Mouse (Mus musculus): ENCODE measurements around the gene Bag5. TPM values are rescaled to one million over a fixed set of nuclear protein-coding genes. Genes with fewer than 3 reads are reported as not detected.

Gene Bag5
- polyA plus RNA-seq, 1 experiment: 52.7 TPM

DNA sequence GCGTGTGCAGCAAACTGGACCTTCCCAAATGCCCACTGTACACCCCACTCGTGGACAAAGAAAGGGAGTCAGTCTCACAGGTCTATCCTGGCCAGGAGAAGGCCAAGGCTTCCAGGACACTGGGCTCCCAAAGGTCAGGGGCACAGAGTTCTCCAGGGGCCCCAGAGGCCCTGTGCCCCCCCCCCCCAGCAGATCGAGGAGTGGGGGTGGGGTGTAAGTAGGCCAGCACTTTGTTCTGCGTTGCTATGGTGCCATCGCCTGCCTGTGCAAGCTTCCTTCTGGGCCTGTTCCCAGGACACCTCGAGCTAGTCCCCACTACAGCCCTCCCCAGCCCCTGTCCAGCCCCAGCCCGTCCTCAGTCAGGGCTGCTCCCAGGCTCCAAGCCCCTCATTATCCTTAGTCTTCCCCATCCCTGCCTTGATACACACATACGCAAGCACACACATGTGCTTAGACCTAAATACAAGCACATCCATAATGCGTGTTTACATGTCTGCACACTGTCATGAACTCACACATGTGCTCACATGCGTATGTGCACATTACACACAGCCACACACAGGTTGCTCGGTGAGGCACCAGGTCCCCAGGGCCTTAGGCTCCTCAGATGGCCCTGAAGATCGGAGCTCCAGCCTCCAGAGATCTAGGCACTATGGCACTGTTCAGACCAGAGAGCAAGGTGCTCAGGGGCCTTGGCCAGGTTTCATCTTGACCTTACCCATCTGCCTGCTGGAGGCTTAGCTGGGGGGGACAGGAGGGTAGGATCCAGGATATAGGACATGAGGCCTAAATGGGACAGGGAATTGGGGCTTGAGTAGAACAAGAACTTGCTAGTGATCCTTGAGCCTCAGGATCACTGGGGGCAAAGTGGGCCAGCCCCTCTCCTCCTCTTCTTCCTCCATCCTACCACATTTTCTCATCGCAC, 17.9 kb downstream of the Bag5 start:
- peak; percentile 50 to 63 for DNase-seq
- Histone ChIP-seq H3K27me3 (ENCODE audit: control insufficient read depth, insufficient read depth, low read length) (no peaks in the 10 kb centered on the region), H3K4me1 (ENCODE audit: control insufficient read depth, insufficient read depth, low read length) (peaks cover 52% of the 10 kb centered on the region), H3K4me3 (replicated peaks; ENCODE audit: insufficient read depth, low read depth, low read length) (no peak overlapping the region), H3K27ac (ENCODE audit: insufficient read depth, low read length) (peak overlapping the region; percentile 52)
- 56% methylated on average over 13 of the region's 13 CpGs for WGBS
- no peak for TF ChIP-seq POLR2A (IDR thresholded peaks at IDR 0.05; ENCODE audit: borderline replicate concordance, insufficient read depth, low read length)
- TF ChIP-seq CTCF (IDR thresholded peaks at IDR 0.05; ENCODE audit: borderline replicate concordance, insufficient read depth, low read depth, low read length): no peak

DNA sequence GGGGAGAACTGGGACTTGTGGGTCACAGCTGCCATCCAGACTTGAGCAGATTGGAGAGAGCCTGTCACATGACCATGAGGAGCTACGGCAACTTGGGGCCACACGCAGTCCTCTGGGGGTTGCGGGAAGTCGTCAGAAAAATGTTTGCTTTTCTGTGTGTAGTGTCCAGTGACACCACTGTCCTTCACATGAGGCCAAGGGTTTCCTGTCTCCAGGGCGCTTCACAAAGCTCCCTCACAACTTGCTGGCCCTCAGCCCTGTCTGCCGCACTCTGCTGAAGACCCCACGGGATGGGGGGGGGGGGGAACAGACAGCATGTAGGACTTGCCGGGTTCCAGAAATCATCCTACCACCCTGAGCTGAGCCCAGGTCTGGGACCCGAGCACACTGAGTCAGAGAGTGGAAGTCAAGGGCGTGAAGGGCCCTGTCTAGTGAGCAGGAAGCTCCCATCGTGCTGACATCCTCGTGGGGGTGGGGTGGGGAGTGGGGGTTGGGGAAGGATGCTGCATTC, 18.7 kb downstream of the Bag5 start:
- no peak overlapping the region for H3K4me3 ChIP-seq (replicated peaks; ENCODE audit: insufficient read depth, low read depth, low read length)
- no peaks in the 10 kb centered on the region for H3K27me3 ChIP-seq (ENCODE audit: control insufficient read depth, insufficient read depth, low read length)
- peaks cover 54% of the 10 kb centered on the region for H3K4me1 ChIP-seq (ENCODE audit: control insufficient read depth, insufficient read depth, low read length)
- no peak for TF ChIP-seq POLR2A (IDR thresholded peaks at IDR 0.05; ENCODE audit: borderline replicate concordance, insufficient read depth, low read length)
- TF ChIP-seq CTCF (IDR thresholded peaks at IDR 0.05; ENCODE audit: borderline replicate concordance, insufficient read depth, low read depth, low read length): no peak
- WGBS: 27% methylated on average over 12 of the region's 12 CpGs
- H3K27ac ChIP-seq (ENCODE audit: insufficient read depth, low read length): peak overlapping the region; percentile 57; the same call in 1 of the 2 replicates
- DNase-seq: no peak

DNA sequence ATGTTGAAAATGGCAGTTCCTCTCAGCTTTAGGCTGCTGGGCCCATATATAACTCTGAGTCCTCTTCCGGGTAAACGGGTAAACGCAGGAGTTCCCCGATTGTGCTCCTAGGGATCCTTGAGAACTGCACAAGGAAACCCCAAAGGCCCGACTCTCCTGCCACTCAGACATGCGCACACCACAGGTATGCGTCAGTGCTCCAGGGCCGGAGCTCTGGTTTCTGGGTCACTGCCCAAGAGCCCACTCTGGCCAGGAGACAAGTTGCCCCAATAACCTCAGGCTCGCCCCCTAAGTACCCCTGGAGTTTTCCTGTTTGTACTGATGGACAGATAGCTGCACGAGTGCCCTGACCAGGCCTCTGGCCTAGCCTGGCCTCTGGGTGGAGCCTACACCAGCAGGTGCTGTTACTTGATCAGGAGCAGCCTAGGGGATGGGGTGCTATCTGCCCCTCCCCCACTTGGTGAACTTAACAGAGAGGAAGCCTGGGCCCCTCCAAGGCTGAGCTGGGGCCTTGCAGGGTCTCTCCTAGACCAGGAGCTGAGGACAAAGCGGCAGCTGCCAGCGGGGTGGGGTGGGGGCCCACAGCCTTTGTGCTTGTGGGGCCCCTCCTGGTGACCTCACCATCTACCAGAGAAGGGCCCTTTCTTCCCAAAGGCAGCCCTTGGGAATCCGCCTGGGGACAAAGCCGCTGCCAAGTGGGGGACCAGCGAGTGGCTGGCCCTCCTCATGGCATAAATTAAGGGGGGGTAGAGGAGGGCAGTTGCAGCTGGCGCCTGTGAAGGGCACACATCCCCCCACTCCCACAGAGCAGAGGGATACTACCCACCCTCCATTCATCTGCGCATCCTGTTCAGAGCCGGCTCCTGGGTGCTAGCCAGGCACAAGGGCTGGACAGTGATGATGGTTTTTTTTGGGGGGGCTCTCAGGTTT, 19.5 kb downstream of the Bag5 start:
- WGBS: 55% methylated on average over 18 of the region's 18 CpGs
- DNase-seq: peak; percentile 55 to 70

DNA sequence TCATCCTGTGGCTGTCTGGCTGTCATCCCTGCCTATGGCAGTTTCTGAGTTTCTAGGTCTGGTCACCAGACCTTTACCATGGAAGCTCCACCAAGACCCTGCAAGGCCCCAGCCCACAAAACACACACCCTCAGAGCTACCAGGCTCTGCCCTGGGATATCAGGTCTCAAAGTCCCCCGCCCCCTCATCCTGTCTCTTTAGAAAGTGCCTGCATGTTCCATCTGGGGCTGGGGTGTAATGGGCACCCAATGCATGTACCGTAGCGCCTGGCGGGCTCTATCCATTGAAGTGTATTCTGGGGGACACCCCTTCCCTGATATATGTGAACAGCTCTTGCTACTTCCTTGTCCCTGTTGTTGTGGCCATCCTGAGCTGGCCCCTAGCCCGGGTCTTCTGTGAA, 20.2 kb downstream of the Bag5 start:
- Histone ChIP-seq H3K27me3 (ENCODE audit: control insufficient read depth, insufficient read depth, low read length) (no peaks in the 10 kb centered on the region), H3K27ac (ENCODE audit: insufficient read depth, low read length) (no peak overlapping the region; the same call in 1 of the 2 replicates), H3K4me1 (ENCODE audit: control insufficient read depth, insufficient read depth, low read length) (peaks cover 56% of the 10 kb centered on the region), H3K4me3 (replicated peaks; ENCODE audit: insufficient read depth, low read depth, low read length) (no peak overlapping the region)
- 82% methylated on average over 5 of the region's 5 CpGs for WGBS
- no peak for TF ChIP-seq CTCF (IDR thresholded peaks at IDR 0.05; ENCODE audit: borderline replicate concordance, insufficient read depth, low read depth, low read length)
- TF ChIP-seq POLR2A (IDR thresholded peaks at IDR 0.05; ENCODE audit: borderline replicate concordance, insufficient read depth, low read length): no peak
- peak in 1 of 2 experiments; percentile 16 for DNase-seq

More for the DNA sequence above, 19.5 kb downstream of the Bag5 start:
- TF ChIP-seq POLR2A (IDR thresholded peaks at IDR 0.05; ENCODE audit: borderline replicate concordance, insufficient read depth, low read length) (no peak), CTCF (IDR thresholded peaks at IDR 0.05; ENCODE audit: borderline replicate concordance, insufficient read depth, low read depth, low read length) (no peak)
- peak overlapping the region; percentile 57 for H3K27ac ChIP-seq (ENCODE audit: insufficient read depth, low read length)
- no peak overlapping the region for H3K4me3 ChIP-seq (replicated peaks; ENCODE audit: insufficient read depth, low read depth, low read length)
- peaks cover 56% of the 10 kb centered on the region for H3K4me1 ChIP-seq (ENCODE audit: control insufficient read depth, insufficient read depth, low read length)
- no peaks in the 10 kb centered on the region for H3K27me3 ChIP-seq (ENCODE audit: control insufficient read depth, insufficient read depth, low read length)

DNA sequence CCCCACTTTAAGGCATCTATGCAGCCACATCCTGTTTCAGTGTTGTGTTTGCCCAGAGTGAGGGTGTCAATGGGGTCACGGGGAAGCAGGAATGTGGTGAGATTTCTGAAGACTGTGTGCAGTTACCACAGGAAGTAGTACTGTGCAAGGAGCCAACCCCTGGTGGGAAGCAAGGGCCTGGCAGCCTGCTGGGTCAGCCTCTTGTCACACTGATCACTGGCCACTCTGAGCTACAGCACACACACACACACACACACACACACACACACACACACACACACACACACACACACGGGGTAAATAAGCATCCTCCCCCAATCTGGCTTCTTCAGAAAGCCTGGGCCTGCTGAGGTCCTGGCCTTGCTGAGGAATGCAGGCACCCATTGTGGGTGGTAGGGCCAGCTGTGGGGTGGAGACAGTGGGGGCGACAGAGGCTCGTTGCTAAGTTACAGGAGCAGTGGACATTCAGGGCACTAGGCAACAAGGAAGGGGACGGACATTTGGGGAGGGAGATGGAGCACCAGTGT, 21.6 kb downstream of the Bag5 start:
- H3K4me3 ChIP-seq (replicated peaks; ENCODE audit: insufficient read depth, low read depth, low read length): no peak overlapping the region
- H3K27me3 ChIP-seq (ENCODE audit: control insufficient read depth, insufficient read depth, low read length): no peaks in the 10 kb centered on the region
- H3K27ac ChIP-seq (ENCODE audit: insufficient read depth, low read length): peak overlapping the region; percentile 18; the same call in 1 of the 2 replicates
- peak in 1 of 2 experiments; percentile 47 for DNase-seq
- H3K4me1 ChIP-seq (ENCODE audit: control insufficient read depth, insufficient read depth, low read length): peaks cover 66% of the 10 kb centered on the region
- TF ChIP-seq CTCF (IDR thresholded peaks at IDR 0.05; ENCODE audit: borderline replicate concordance, insufficient read depth, low read depth, low read length): no peak
- TF ChIP-seq POLR2A (IDR thresholded peaks at IDR 0.05; ENCODE audit: borderline replicate concordance, insufficient read depth, low read length): no peak
- WGBS: 36% methylated on average over 5 of the region's 5 CpGs

DNA sequence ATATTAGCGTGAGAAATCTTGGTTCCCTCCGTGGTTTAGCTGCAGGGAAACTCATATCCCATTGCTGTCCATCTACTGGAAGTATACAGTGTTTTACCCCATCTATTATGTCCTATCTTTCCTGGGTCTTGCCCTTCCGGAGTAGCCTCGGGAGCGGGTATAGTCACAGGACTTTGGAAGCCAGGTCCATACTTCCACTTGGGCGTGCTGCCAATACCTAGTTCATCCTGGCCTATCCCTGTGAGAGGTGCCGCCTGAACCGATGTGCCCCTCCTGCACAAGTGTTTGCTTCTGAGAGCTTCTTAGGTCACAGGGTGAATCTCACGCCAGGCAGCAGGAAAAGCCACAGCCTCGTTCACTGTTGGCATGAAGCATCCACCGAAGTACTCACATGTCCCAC, 23.6 kb downstream of the Bag5 start:
- H3K4me3 ChIP-seq (replicated peaks; ENCODE audit: insufficient read depth, low read depth, low read length): no peak overlapping the region
- peaks cover 54% of the 10 kb centered on the region for H3K4me1 ChIP-seq (ENCODE audit: control insufficient read depth, insufficient read depth, low read length)
- 26% methylated on average over 11 of the region's 11 CpGs for WGBS
- TF ChIP-seq POLR2A (IDR thresholded peaks at IDR 0.05; ENCODE audit: borderline replicate concordance, insufficient read depth, low read length): no peak
- no peak for TF ChIP-seq CTCF (IDR thresholded peaks at IDR 0.05; ENCODE audit: borderline replicate concordance, insufficient read depth, low read depth, low read length)
- peak overlapping the region; percentile 26; the same call in 1 of the 2 replicates for H3K27ac ChIP-seq (ENCODE audit: insufficient read depth, low read length)
- DNase-seq: peak; percentile 47 to 55
- H3K27me3 ChIP-seq (ENCODE audit: control insufficient read depth, insufficient read depth, low read length): no peaks in the 10 kb centered on the region

DNA sequence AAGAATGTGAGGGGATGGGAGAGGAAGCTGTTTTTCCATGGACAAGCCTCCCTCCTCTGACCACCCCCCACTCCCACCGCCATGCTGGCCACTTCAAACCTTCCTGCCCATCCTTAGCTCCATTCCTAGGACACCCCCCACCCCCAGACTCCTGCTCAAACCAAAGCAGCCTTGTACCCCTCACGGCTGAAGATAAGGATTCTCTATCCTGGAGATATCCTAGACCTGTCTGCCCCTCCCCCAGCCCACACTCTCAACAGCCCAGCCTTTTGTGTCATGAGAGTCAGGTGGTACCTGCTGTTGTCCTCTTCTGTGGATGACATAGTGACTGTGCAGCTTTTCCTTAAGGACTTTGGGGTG, 25.0 kb downstream of the Bag5 start:
- peaks cover 48% of the 10 kb centered on the region for H3K4me1 ChIP-seq (ENCODE audit: control insufficient read depth, insufficient read depth, low read length)
- DNase-seq: no peak
- H3K4me3 ChIP-seq (replicated peaks; ENCODE audit: insufficient read depth, low read depth, low read length): no peak overlapping the region
- no peaks in the 10 kb centered on the region for H3K27me3 ChIP-seq (ENCODE audit: control insufficient read depth, insufficient read depth, low read length)
- no peak for TF ChIP-seq CTCF (IDR thresholded peaks at IDR 0.05; ENCODE audit: borderline replicate concordance, insufficient read depth, low read depth, low read length)
- no peak for TF ChIP-seq POLR2A (IDR thresholded peaks at IDR 0.05; ENCODE audit: borderline replicate concordance, insufficient read depth, low read length)
- H3K27ac ChIP-seq (ENCODE audit: insufficient read depth, low read length): peak overlapping the region; percentile 86
- 9% methylated on average over 2 of the region's 2 CpGs for WGBS
